Mouse (Mus musculus) stomach, embryonic 14.5 days (tissue): ENCODE measurements at regions not wholly inside any gene's neighbourhood (a gene's known extent, or its start where the extent isn't known, plus 50 kb on each side); places are given as distances from the start of the nearest gene placed in this dataset.
A peak's percentile ranks its signal among the peaks of the same experiment; 100 is the strongest.

Experiments
- ATAC-seq: fragments of 200-750 bp; cut with Nextera tagmentation; 2 replicates; pipeline ENCODE4 v1.8.0; 2017; ENCODE audit warnings: low read depth, moderate TSS enrichment; ENCODE audit not compliant: insufficient number of reproducible peaks, insufficient read depth, low FRiP score
- H3K27ac ChIP-seq: fragments of 300-500 bp; sonication (generic); 2 replicates; pipeline ENCODE4 v1.5.1; 2014; ENCODE audit warnings: mild to moderate bottlenecking, low read length, moderate library complexity, mixed read lengths
- H3K27me3 ChIP-seq: fragments of 300-500 bp; sonication (generic); 2 replicates; pipeline ENCODE4 v1.6.1; 2014; ENCODE audit warnings: low read length, control low read depth, mixed read lengths; ENCODE audit not compliant: control insufficient read depth, insufficient read depth
- H3K36me3 ChIP-seq: fragments of 300-500 bp; sonication (generic); 2 replicates; pipeline ENCODE4 v1.6.1; 2014; ENCODE audit warnings: mild to moderate bottlenecking, control low read depth, low read length, moderate library complexity, mixed read lengths; ENCODE audit not compliant: control insufficient read depth, insufficient read depth
- H3K4me1 ChIP-seq: fragments of 300-500 bp; sonication (generic); 2 replicates; pipeline ENCODE4 v1.6.1; 2014; ENCODE audit warnings: low read length, control low read depth, mixed read lengths; ENCODE audit not compliant: control insufficient read depth, insufficient read depth
- H3K4me2 ChIP-seq: fragments of 300-500 bp; sonication (generic); replicated peaks from 2 replicates; pipeline ENCODE4 v1.6.1; 2014; ENCODE audit warnings: low read depth, low read length, control low read depth
- H3K4me3 ChIP-seq: fragments of 300-500 bp; sonication (generic); 2 replicates; pipeline ENCODE4 v1.5.1; 2014; ENCODE audit warnings: low read depth, low read length, control low read depth
- H3K9ac ChIP-seq: fragments of 300-500 bp; sonication (generic); replicated peaks from 2 replicates; pipeline ENCODE4 v1.6.1; 2014; ENCODE audit warnings: low read depth, mild to moderate bottlenecking, control low read depth, low read length, moderate library complexity, mixed read lengths
- H3K9me3 ChIP-seq: fragments of 300-500 bp; sonication (generic); 2 replicates; pipeline ENCODE4 v1.6.1; 2016; ENCODE audit warnings: low read depth, low read length, control low read depth; ENCODE audit not compliant: control insufficient read depth
- WGBS: fragments of 180-500 bp; shearing (Covaris S2); extraction: QIAGEN DNeasy Blood & Tissue Kit; methylation state at CpG from one replicate; pipeline ENCODE4 v1.1.7; 2014; 5-methylcytosine and 5-hydroxymethylcytosine counted together

DNA sequence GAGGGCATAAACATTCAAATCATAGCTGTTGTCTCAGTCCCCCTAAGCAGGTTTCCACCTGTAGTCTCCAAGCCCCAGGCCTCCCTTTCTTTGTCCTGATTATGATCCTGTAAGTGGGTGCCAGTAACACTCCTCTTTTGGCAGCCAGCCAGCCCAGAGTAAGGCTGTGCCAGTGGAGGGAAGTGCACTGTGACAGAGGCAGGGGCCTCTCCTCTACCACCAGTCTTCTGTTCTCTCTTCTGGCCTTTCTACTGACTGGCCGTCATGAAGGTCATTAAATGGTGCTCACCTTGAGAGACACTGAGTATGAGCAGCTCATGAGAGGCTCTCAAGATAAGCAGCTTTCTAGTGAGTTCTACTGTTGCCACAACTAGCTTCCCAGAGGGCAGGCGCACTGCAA lies 63.5 kb upstream of the Met start:
- Histone ChIP-seq H3K27ac (no peak overlapping the region), H3K9me3 (no peaks in the 10 kb centered on the region), H3K27me3 (no peaks in the 10 kb centered on the region), H3K4me2 (no peak overlapping the region), H3K4me3 (no peak overlapping the region), H3K4me1 (no peaks in the 10 kb centered on the region), H3K9ac (no peak overlapping the region), H3K36me3 (no peaks in the 10 kb centered on the region)
- 76% methylated on average over 2 of the region's 2 CpGs for WGBS
- 0 out of 2 replicates have a peak, but pooled peaks have one; percentile 6 for ATAC-seq

DNA sequence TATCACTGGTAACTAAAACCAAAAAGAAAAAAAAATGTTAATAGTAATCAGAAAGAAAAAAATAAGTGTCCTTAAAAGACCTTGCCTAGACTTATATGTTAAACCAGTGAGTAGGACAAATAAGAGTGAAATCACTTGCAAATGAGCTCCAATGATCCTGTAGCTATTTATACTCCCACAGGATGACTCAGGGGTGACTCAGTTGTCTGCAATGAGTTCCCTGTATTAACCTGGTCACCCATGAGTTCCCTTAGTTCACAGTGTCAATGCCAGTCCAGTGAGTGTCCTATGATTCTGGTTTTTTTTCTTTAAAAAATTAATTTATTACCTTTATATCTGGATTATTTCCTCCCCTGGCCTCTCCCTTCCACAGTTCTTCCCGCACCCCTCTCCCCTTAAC lies 55.5 kb upstream of the Met start:
- no peaks in the 10 kb centered on the region for H3K36me3 ChIP-seq
- H3K9me3 ChIP-seq = no peaks in the 10 kb centered on the region
- no peak overlapping the region for H3K27ac ChIP-seq
- ATAC-seq = no peak
- H3K4me3 ChIP-seq = no peak overlapping the region
- WGBS = 82% methylated on average over 1 of the region's 1 CpGs
- no peaks in the 10 kb centered on the region for H3K27me3 ChIP-seq
- H3K4me2 ChIP-seq = no peak overlapping the region
- H3K9ac ChIP-seq = no peak overlapping the region
- H3K4me1 ChIP-seq = no peaks in the 10 kb centered on the region

- 66% methylated on average over 9 of the region's 9 CpGs for WGBS
- no peaks in the 10 kb centered on the region for H3K36me3 ChIP-seq
- no peak overlapping the region for H3K4me3 ChIP-seq
- no peaks in the 10 kb centered on the region for H3K4me1 ChIP-seq
- H3K9me3 ChIP-seq = no peaks in the 10 kb centered on the region
- no peak overlapping the region for H3K27ac ChIP-seq
- H3K9ac ChIP-seq = no peak overlapping the region
- ATAC-seq = no peak
- H3K4me2 ChIP-seq = no peak overlapping the region
- no peaks in the 10 kb centered on the region for H3K27me3 ChIP-seq
These were observed 53.7 kb upstream of the Met start for GRCm38 (mm10) chr6:17409703-17410408.

DNA sequence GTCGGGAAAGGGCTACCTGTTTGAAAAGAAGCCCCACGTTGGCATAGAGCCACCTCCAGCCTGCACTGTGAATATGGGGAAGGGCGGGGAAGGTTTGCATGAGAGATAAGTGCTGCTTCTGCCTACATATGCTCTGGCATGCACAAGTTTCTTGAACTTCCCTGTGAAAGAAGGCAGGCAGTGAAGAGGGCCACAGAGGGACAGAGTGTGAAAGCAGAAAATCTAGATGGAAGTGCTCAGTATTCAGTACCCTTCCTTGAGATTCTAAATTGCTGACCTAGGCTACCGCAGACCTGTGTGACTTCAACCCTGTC lies 53.2 kb upstream of the Met start:
- H3K4me2 ChIP-seq = no peak overlapping the region
- H3K27me3 ChIP-seq = no peaks in the 10 kb centered on the region
- no peaks in the 10 kb centered on the region for H3K9me3 ChIP-seq
- ATAC-seq = no peak
- no peak overlapping the region for H3K27ac ChIP-seq
- H3K4me3 ChIP-seq = no peak overlapping the region
- no peaks in the 10 kb centered on the region for H3K36me3 ChIP-seq
- H3K4me1 ChIP-seq = no peaks in the 10 kb centered on the region
- H3K9ac ChIP-seq = no peak overlapping the region
- 44% methylated on average over 4 of the region's 4 CpGs for WGBS
